Mouse (Mus musculus): ENCODE results near the gene Ccn1.

- no peak for TF ChIP-seq TAL1 (conservative IDR thresholded peaks at IDR 0.05; ENCODE audit: low read depth, low read length)
- TF ChIP-seq CTCF (IDR thresholded peaks at IDR 0.05; ENCODE audit: low read depth, low read length) = no peak
- TF ChIP-seq GATA1 (IDR thresholded peaks at IDR 0.05; ENCODE audit: borderline replicate concordance, low read length) = no peak
These were observed 4.3 kb downstream of the Ccn1 start for GRCm38 (mm10) chr3:145645463-145645862.

Measured in G1E (cell line).